Mouse (Mus musculus): Measurements from ENCODE around the gene Fyttd1.
"Not testable (repeated sequence)": the region's sequence is repeated elsewhere in the genome, so short reads cannot be mapped to it uniquely, and the experiment has no call there.

The Fyttd1 gene

DNA sequence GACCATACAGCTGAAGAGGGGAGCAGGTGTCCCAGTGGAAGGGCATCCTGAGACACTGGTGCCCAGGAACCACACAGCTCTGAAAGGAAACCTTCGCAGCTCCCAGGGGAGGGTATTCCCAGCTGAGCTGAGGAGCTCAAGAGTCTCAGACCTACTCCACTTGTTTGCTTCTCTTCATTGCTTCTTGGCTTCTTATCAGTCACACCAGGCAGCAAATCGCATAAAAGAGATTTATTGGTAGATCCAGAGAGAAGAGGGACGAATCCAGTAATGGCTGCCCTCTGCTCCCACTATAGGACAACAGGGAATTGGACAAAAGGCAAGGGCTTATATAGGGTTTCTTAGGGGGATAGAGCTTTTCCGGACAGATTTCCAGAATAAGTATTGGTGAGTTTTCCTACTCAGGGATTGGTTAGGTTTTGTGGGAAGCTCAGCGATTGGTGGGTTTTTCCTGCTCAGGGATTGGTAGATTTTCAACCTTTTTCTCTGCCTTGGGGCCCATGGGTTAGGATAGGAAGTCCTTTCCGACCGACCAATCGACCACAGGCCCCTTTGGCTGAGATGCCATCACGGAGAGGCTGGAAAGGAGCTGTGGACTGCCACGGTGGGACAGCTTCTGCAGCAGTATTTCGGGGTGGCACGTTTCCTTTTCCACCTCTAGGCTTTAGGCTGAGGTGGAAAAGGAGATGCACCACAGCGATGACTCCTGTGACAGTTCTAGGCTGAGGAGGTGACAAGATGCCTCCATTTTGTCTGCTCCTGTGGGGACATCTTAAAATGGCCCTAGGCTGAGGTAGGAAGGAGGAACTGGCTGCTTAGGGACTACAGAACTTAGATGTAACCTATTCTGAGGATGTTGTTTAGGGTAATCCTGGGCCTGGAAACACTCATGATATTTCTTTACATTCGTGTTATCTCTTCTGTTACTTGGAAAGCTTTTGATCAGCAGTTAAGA is 1.9 kb downstream of the Fyttd1 start:
- DNase-seq = no peak

DNA sequence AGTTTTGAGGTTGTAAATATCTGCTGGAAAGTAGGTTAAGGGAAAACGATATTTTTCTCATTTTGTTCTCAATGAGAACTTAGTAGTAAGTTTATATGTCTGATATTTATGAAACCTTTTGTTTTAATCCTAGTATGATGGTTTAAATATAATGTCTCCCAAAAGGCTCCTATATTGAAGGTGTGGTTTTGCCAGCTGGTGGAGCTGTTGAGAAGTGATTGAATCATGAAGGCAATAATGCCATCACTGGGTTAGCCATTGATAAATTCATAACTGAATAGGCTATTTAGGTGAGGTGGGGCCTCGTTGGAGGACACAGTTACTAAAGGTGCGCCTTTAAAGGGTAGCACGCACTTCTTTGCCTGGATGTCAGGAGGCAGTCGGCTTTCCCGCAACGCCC is 4.2 kb downstream of the Fyttd1 start:
- DNase-seq = no peak

DNA sequence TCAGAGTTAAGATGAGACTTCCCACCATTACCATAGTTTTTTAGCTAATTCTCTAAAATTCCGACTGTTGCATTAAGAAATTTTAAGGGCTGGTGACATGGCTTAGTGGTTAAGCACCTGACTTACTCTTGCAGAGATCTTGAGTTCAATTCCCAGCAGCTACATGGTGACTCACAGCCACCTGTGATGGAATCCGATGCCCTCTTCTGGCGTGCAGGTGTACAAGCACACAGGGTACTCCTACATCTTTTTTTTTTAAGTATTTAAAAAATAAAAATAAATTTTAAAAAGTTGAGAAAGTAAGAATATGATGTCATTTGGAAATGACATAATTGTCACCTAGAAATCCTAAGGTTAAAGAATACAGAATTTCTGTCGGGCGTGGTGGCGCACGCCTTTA is 10.7 kb downstream of the Fyttd1 start:
- DNase-seq = no peak

DNA sequence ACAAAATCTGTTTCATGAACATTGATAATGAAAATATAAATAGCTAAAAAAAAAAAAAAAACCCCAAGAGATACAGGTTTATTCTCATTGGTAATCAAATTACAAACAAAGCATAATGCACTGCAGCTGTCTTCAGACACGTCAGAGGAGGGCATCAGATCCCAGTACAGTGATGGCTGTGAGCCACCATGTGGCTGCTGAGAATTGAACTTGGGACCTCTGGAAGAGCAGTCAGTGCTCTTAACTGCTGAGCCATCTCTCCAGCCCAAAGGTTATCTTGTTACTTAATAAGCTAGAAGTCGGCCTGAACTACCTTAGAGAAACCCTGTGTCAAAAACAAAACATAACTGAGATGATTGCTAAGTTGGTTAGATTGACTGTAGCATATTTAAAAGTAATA is 12.6 kb downstream of the Fyttd1 start:
- DNase-seq = peak; percentile 48

DNA sequence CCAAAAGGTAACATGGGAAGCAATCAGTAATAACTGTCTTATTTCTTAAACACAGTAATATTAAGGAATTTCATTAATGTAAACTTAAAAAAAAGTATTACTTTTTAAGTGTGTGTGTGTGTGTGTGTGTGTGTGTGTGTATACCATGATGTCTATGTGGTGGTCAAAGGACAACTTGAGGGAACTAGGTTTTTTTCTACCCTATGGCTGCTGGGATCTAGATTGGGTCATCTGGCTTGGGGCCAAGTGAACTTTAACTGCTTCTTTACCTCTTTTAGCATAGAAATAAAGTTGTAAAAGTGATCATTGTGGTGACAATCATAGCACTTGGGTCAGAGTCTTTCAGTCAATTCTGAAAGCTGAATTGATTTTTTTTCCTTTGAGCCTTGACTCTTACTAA is 18.8 kb downstream of the Fyttd1 start:
- DNase-seq = peak; percentile 15

- DNase-seq = no peak
Measured at GRCm38 (mm10) chr16:32901360-32902050, 24.2 kb downstream of the Fyttd1 start.

DNA sequence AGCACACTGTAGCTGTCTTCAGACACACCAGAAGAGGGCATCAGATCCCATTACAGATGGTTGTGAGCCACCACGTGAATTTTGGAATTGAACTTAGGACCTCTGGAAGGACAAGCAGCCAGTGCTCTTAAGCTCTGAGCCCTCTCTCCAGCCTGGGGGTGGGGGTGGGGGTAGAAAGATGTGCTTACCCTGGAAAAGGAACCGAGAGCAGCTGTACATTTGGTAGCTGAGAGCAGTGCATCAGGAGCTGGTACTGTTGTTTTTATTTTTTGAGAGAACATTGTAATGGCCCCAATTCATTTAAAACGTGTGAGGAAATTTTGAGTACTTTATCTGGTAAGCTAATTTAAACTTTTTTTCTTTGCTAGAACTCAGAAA is 24.7 kb downstream of the Fyttd1 start:
- DNase-seq = no peak

DNA sequence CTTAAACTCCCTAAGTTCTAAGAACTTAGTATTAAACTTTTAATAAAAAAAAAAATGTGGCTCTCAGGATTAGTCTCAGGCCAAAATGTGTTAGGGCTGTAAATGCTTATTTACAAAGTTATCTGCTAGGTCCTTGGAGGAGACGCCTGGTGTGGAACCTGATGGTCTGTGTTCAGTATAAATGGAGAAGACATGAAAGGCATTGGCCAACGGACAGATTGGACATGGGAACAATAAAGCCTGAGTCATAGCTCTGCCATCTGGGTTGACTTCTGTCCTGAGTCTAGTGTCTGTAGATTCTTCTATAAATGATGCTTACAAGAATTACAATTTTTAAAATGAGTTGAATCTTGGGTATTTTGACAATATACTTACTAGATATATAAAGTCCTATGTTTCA is 28.9 kb downstream of the Fyttd1 start:
- no peak for DNase-seq

DNA sequence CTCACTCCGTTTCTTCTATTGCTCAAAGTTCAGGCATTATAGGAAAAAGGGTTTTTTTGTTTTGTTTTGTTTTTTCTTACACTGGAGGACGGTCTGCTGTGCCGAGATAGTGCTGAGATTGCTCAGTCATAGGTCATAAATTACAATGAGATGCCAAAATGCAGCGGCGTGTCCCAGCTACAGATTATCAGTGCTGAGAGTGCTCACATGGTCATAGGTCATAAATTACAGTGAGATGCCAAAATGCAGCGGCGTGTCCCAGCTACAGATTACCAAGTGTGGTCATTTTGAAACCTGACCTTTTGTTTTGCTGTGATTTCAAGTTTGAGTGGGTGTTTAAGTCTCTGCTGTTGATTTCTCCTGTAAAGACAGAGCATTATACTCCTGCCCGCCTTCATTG is 29.4 kb downstream of the Fyttd1 start:
- peak; percentile 37 for DNase-seq

GRCm38 (mm10) chr16:32913212-32913611 is 35.9 kb downstream of the Fyttd1 start:
- DNase-seq = no peak

DNA sequence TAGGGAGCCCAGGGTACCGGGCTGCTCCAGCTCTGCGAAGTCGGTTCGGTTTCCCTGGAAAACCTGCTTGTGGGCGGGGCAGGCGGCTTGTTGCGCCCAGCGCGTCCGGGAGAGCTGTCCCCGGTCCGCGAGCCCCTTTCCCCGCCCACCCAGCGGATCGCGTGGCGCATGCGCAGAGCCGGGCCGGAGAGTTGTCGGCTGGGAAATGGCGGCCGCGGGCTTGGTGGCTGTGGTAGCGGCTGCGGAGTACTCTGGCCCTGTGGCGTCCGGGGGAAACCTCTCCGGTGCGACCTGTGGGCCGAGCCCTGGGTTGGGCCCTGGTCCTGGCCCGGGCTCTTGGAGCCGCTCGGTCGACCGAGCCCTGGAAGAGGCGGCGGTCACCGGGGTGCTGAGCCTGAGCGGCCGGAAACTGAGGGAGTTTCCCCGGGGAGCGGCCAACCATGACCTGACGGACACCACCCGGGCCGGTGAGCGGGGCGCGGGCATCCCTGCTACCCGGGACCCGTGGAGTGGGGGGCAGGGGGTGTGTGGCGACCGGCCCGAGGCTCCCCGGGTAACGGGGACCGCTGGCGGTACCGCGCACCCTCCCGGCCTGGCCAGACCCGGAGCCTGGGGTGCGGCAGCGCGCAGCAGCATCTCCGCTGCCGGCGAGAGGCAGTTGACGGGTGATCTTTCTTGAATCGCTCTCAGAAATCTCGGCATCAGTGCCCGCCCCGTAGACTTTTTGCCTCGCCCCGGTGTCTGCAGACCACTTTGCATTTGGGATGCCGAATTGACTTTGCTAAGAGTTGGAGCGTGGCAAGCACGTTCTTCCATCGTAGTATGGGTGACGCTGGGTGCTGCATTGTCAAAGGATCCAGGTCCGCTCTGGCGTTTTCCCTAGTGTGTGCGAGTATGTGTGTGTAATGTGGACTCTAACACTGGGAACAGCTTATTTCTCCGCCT is 36.9 kb downstream of the Fyttd1 start, which contains the start of gene Lrch3:
Lrch3 (plus strand) TSS at position 164 of the 945 bp plus-strand sequence.
- DNase-seq = peak; percentile 96

DNA sequence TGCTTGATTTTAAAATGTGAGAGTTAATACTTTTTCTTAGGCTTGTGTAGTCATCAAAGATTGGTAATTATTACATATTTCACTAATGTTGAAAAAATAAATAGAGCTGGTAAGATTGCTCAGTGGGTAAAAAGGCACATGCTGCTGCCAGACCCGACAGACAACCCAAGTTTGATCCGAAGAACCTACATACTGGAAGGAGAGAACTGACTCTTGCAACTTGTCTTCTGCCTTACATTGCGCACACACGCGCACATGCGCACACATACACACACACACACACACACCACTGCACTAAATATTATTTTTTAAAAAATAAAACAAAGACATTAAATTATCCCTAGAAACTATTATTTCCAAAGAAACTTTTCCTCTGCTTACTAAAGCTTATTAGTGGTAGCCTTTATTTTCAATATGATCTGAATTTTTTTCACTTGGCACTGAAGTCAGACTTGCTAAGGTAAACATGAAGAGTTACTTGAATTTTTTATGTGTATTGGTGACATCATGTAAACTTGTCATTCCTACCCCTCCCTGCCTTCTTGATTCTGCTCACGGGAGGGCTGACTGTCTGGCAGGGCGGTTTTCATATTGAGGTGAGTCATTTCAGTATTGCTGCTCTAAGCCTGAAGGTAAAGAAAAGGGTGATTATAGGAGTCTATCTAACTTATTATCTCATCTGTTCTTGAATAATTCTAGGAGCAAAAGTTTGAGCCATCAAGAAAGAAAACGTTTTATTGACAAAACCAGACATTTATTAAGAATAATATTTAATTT is 38.2 kb downstream of the Fyttd1 start:
- DNase-seq = no peak

GRCm38 (mm10) chr16:32926629-32927028 is 49.3 kb downstream of the Fyttd1 start:
- not testable (repeated sequence) for DNase-seq

DNA sequence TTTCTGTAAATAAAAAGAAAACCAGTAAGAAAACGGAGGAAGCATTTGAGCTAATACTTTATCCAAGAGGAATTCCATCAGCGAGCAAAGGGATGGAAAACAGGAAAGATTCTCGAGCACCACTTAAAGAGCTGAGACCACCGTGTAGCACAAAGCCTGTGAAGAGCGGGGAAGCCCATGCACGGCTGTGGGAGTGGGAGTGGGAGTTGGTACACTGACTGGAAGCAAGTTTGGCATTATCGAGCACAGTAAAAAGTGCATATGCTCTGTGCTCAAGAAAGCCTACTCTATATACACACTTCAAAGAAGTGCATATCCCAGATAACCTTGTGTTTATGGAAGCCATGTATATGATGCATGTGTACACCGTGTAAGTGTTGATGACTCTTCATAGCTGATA is 49.7 kb downstream of the Fyttd1 start:
- DNase-seq = no peak

- no peak for DNase-seq
Measured at GRCm38 (mm10) chr16:32929918-32930317, 52.6 kb downstream of the Fyttd1 start.

GRCm38 (mm10) chr16:32934470-32934869 is 57.2 kb downstream of the Fyttd1 start:
- DNase-seq = no peak

GRCm38 (mm10) chr16:32935088-32935487 is 57.8 kb downstream of the Fyttd1 start:
- DNase-seq = no peak

GRCm38 (mm10) chr16:32937358-32937757 is 60.1 kb downstream of the Fyttd1 start:
- DNase-seq = no peak

- peak; percentile 21 for DNase-seq
Measured at GRCm38 (mm10) chr16:32939301-32939700, 62.0 kb downstream of the Fyttd1 start.

DNA sequence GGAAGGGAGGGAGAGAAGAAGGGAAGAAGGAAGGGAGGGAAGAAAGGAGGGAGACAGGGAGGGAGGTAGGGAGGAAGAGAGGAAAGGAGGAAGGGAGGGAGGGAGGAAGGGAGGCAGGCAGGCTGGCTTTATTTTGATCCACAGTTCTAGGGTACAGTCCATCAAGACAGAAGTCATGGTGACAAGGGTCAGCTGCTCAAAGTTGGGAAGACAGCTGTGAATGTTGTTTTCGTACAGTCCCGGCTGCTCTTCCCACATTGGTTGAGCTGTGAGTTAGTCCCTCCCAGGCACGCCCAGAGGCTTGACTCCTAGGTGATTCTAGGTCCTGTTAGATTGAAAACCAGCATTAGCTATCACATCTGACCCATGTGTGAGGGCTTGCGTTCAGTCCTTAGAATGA is 62.4 kb downstream of the Fyttd1 start:
- not testable (repeated sequence) for DNase-seq

DNA sequence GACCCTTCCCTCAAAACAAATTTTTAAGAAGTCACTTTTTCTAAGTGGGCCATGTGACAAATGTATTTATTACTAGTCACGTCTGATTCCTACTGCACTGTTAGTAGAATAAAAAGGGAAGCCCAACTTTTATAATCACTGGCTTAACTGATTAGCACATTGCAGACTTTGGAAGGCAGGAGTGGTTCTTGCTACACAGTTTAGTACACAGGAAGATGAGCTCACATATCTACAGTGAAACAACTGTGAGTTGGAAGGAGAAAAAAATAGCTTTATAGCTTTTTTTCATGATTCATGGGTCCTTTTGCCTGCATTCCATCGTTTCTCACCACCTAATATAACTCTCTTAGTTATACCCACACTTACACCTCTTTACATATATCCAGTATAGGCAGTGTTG is 63.9 kb downstream of the Fyttd1 start:
- not testable (repeated sequence) for DNase-seq

DNA sequence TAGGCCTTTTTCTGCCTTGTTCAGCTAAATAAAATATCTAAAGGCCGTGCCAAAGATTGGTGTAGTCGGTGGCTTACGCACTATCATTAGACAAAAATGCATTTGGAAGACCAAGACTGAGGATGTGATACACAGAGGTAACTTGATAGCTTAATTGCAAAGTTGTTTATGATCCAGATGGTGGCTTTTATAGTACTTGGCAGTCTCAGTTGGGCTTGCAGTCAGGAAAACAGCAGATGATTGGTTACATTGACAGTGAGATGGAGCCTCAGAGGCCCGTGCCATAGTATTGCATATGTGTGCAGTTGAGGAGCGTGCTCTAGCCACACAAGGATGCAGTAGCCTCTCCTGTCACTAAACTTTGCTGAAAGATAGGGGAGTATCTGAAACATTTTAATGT is 65.4 kb downstream of the Fyttd1 start:
- DNase-seq = no peak
